Mouse (Mus musculus) Muller cell, postnatal 12 days (primary cell): ENCODE measurements around the gene Nat8f5.
"Not testable (repeated sequence)": the region's sequence is repeated elsewhere in the genome, so short reads cannot be mapped to it uniquely, and the experiment has no call there.

Experiments used
- DNase-seq: peaks from one replicate; pipeline ENCODE4 v3.0.0-alpha.2; 2015; ENCODE audit errors: inconsistent ontology term

Gene Nat8f5

GRCm38 (mm10) chr6:85820837-85821236 is at the start of gene Nat8f5, which contains the start of gene Nat8f6:
Nat8f5 (minus strand) TSS chr6:85820972.
Nat8f6 (minus strand) TSS chr6:85820954.
- no peak for DNase-seq

GRCm38 (mm10) chr6:85869006-85869405 is 48.2 kb upstream of the Nat8f5 start, which contains the start of gene Nat8f2:
Nat8f2 (minus strand) TSS chr6:85869158.
- not testable (repeated sequence) for DNase-seq

- DNase-seq, result no peak
These were observed 47.2 kb upstream of the Nat8f5 start for GRCm38 (mm10) chr6:85867726-85868690.

GRCm38 (mm10) chr6:85866995-85867394 is 46.2 kb upstream of the Nat8f5 start:
- DNase-seq, result not testable (repeated sequence)

GRCm38 (mm10) chr6:85866166-85866565 is 45.4 kb upstream of the Nat8f5 start:
- not testable (repeated sequence) for DNase-seq

GRCm38 (mm10) chr6:85864900-85865639 is 44.3 kb upstream of the Nat8f5 start:
- peak; percentile 95 for DNase-seq

GRCm38 (mm10) chr6:85863840-85864239 is 43.1 kb upstream of the Nat8f5 start:
- peak; percentile 58 for DNase-seq

- no peak for DNase-seq
These were observed 42.4 kb upstream of the Nat8f5 start for GRCm38 (mm10) chr6:85863136-85863535.

GRCm38 (mm10) chr6:85862565-85862964 is 41.8 kb upstream of the Nat8f5 start:
- DNase-seq, result no peak

- peak; percentile 74 for DNase-seq
These were observed 40.5 kb upstream of the Nat8f5 start for GRCm38 (mm10) chr6:85861247-85861646.

- peak; percentile 97 for DNase-seq
These were observed 35.5 kb upstream of the Nat8f5 start for GRCm38 (mm10) chr6:85856194-85856678.

- DNase-seq, result no peak
These were observed 32.7 kb upstream of the Nat8f5 start for GRCm38 (mm10) chr6:85853481-85853880.

GRCm38 (mm10) chr6:85851062-85851773 is 30.4 kb upstream of the Nat8f5 start:
- DNase-seq, result no peak

- no peak for DNase-seq
These were observed 28.5 kb upstream of the Nat8f5 start for GRCm38 (mm10) chr6:85849240-85849639.

GRCm38 (mm10) chr6:85848140-85848539 is 27.4 kb upstream of the Nat8f5 start:
- no peak for DNase-seq

GRCm38 (mm10) chr6:85846921-85847320 is 26.1 kb upstream of the Nat8f5 start:
- DNase-seq, result no peak

- not testable (repeated sequence) for DNase-seq
These were observed 23.1 kb upstream of the Nat8f5 start for GRCm38 (mm10) chr6:85843677-85844458.

- DNase-seq, result peak; percentile 86
These were observed 19.2 kb upstream of the Nat8f5 start for GRCm38 (mm10) chr6:85839982-85840381.

- no peak for DNase-seq
These were observed 17.9 kb upstream of the Nat8f5 start for GRCm38 (mm10) chr6:85838674-85839073.

- peak; percentile 79 for DNase-seq
These were observed 16.5 kb upstream of the Nat8f5 start for GRCm38 (mm10) chr6:85837307-85837706.

GRCm38 (mm10) chr6:85836827-85837226 is 16.1 kb upstream of the Nat8f5 start:
- DNase-seq, result not testable (repeated sequence)
